Mouse (Mus musculus) olfactory bulb, adult 2 months (tissue): ENCODE results near the gene Zfp970.
"Not testable (repeated sequence)": the region's sequence is repeated elsewhere in the genome, so short reads cannot be mapped to it uniquely, and the experiment has no call there.

ENCODE experiments used
- CTCF ChIP-seq: fragments of 200-500 bp; IDR thresholded peaks from 2 replicates; pipeline ENCODE4 v1.5.1; 2012; ENCODE audit warnings: low read depth, mild to moderate bottlenecking, low read length, moderate library complexity; ENCODE audit not compliant: insufficient read depth
- POLR2A ChIP-seq: fragments of 200-500 bp; IDR thresholded peaks from 2 replicates; pipeline ENCODE4 v1.6.1; 2012; ENCODE audit warnings: mild to moderate bottlenecking, low read depth, low read length, moderate library complexity; ENCODE audit not compliant: insufficient read depth

GRCm38 (mm10) chr2:177464676-177465075 is at the start of gene Zfp970:
- not testable (repeated sequence) for TF ChIP-seq CTCF, POLR2A
